Mouse (Mus musculus): ENCODE measurements at regions not wholly inside any gene's neighbourhood (a gene's known extent, or its start where the extent isn't known, plus 50 kb on each side); places are given as distances from the start of the nearest gene placed in this dataset.

DNA sequence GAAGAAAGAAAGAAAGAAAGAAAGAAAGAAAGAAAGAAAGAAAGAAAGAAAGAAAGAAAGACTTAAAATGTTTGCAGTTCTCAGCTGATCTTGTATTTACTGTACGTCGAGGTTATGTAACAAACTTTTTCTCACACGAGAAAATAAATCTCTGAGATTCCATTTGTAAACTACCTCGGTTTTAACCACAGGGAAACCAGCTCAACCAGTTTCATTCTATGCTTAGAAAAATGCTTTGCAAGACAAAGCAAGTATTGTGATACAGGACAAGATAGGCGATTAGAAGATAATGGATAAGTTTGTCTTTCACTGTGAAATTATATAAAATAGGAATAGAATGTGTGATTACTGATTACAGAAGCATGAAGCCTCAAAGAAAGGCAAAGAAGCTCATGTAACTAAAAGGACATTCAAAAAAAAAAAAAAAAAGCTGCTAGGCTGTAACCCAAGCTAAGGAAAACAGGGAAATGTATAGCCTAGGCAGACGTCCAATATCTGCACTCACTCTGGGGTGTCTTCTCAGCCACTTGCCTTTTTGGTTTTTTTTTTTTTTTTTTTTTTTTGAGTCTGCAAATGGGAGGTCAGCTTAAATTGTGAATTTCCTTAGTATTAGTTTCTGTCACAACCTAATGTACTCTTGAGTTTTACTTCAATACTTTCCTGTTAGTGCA is 368.3 kb downstream of the Efnb2 start:
- DNase-seq (ENCODE audit: low spot score) = no peak

DNA sequence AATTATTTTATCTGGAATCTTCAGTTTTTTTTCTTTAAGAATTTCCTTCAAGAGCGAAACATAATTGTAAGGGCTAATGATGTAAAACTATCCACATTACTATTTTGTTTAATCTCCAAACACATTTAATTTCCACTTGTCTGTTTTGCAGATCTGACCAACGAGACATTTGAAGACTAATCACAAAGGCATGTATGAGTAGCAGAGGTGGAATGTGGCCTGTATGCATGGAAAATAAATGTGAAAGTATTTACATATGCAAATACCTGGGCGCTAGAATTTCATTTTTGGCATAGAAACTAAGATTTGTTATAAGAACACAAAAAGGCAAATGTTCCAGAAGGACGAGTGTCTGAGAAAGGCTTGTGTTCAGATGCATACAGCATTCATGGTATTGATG is 375.2 kb downstream of the Efnb2 start:
- no peak for DNase-seq (ENCODE audit: low spot score)

DNA sequence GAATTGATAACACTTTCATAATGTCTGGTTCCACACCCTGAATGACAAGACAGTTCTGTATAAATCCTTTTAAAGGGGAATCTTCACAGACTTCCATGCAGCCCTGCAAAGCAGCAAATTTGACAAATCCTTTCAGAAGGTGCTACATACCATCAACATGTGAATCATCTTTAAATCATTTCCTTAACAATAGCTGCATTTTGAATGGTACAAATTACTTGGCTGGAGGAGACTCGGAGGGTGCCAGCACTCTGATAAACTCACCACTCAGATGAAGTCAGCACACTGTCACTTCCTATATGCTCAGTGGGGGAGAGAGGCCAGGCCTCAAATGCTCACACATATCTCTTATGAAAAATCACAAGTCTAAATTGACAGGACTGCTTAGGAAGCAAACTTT is 386.1 kb downstream of the Efnb2 start:
- no peak for DNase-seq (ENCODE audit: low spot score)

DNA sequence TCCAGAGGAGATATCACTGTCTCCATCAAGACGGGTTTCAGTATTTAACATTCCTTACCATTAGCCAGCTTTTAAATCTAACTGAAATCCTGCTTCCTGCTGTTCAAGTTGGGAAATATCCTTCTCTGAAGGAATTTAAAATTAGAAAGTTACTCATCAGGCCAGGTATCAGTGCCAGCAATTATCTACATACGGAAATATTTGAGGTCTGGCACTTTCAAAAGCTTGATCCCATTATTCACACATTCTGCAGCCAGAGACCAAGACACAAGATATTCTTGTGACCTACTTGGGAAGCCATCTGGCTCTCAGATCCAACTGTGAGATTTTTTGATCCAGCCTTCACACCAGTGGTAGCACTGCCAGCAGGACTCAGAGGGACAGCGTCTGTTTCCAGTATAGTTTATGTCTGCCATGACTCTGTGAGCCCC is 386.8 kb downstream of the Efnb2 start:
- no peak for DNase-seq (ENCODE audit: low spot score)

DNA sequence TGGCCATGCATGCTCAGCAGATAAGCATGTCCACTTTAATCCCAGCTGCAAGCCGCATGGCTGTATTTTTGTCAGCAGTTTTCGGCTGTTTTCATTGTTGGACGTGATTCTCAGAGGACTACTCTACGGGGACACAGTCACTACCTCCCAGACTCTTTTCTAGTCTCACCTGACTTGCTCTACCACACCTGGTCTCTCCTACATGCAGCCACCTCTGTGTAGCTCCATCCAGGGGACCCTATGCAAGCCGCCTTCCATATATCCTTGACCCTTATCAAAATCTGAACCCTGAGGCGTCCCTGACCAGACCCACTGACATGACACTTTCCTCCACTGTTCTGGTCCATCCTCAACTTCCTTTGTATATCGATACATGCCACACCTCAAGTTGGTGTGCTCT is 402.2 kb downstream of the Efnb2 start:
- DNase-seq (ENCODE audit: low spot score) = no peak

DNA sequence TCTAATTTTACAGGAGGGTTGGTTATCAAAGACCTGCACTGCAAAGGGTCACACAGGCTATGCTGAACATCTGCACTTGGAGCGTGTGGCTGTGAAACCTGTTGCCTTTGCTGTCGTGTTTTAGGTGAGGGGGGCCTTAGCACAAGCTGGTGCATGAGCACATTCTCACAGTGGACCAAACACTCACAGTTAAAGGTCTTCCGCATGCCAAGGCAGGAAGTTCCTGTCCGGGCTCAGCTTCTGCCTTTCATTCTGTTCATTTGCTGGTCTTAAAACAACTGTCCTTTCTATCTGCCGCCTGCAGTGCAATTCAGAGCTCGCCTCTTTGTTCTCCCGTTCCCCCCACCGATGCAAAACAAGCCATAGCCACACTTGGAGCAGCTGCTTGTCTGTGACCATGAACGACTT is 402.8 kb downstream of the Efnb2 start:
- no peak for DNase-seq (ENCODE audit: low spot score)

DNA sequence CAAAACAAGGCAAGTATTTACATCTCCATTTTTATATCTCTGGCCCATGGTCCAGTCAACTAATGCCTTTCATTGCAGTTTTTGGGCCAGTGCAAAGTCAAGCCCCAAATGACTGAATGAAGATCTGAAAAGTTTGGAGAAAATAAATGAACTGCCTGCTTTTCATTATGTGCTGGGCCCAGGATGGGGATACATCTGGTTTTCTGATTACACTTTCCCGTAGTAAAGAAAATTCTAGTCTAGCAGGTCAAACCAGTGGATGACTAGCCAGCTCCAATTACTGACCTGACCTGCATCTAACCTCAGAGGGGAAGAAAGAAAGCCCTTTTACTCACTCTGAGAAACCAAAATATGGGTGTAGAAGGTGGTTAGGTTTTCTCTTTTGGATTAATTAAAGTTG is 404.7 kb downstream of the Efnb2 start:
- no peak for DNase-seq (ENCODE audit: low spot score)

DNA sequence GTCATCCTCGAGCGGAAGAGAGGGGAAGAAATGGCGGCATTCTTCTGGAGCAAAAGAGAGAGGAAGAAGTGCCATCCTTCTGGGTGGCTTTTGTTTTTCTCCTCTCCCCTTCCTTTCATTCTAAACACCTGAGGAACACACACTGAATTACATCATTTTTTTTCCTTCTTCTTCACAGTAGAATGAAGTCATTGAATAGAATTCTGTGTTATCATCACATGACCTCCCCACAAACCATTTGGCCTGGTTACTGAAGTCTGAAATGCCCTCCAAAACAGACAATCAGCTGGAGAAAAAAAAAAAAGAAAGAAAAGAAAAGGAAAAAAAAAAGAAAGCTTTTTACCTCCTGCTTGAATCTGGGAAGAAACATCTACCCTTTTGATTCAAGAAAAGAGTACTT is 406.6 kb downstream of the Efnb2 start:
- DNase-seq (ENCODE audit: low spot score) = no peak

DNA sequence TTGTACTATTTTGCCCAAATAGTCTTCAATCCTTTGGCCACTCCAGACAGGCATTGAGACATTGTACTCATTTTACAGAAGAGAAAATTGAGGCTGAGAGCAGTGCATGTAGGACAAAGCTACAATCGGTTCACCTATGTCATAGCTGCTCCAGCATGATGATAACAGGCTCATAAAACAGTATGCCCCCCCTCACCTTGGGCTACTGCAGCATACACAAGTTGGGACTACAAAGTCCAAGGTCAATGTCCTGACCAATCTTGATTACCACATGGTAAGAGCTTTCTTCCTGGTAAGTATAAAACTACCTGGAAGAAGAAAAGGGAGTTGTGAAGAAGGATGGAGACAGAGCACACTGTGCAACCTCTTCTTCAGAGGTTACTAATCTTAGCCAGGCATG is 416.4 kb downstream of the Efnb2 start:
- DNase-seq (ENCODE audit: low spot score) = no peak

DNA sequence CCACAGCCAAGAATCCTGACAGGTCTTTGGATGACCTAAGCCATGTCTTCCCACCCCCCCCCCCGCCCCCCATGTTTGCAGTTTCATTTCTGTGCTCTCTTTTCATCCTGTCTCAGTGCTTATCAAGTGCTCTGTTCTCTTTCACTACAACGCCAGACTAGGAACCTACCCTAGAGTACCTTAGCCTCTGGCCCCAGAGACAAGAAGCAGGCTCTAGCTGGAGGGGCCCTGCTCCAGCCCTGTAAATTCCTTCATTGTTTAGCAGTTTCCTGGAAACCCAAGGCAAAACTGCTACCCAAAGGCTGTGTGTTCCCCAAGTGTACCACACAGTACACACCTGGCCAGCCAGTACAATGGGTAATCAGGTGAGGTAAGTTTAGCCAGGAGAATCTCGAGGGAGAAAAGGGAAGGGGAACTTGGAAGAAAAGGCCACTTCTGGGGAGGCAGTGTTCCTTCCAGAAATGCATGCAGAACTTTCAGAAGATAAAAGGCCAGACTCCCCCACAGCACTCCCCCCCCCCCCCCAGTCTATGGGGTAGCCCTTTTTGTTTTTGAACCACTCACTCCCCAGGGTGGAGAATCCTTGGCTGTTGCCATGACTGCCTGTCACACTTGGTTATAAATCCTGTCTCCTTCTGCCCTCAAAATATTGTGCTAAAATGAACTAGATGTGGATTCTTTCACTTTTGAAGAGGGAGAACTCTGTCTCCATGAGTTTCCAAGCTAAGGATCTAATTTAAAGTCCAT is 419.1 kb downstream of the Efnb2 start:
- no peak for DNase-seq (ENCODE audit: low spot score)

DNA sequence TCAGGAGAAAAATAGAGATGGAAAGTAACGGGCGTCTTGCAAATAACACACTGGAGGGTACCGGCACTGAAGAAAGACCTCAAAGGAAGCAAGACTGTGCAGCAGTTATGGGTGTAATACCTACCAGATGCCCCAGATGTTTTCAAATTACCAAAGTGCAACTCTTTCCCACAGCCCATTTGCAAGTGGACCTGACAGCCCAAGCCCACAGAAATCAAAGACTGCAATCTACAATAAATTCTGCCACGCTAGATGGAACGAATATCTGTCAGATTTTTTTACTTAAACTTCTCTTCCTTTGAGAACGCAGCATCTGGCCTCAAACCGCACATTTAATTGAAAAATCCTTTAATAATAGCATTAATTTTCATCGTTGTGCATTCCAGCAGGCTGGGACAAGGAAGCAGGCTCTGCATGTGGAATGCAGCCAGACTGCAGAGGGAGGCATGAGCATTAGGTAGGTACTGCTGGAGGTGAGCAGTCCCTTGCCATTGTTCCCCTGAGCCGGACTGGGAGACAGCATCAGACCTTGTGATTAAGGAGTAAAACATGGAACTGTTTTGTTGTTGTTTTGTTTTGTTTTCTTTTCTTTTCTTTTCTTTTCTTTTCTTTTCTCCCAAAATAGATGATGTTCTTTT is 419.9 kb downstream of the Efnb2 start:
- DNase-seq (ENCODE audit: low spot score) = no peak

DNA sequence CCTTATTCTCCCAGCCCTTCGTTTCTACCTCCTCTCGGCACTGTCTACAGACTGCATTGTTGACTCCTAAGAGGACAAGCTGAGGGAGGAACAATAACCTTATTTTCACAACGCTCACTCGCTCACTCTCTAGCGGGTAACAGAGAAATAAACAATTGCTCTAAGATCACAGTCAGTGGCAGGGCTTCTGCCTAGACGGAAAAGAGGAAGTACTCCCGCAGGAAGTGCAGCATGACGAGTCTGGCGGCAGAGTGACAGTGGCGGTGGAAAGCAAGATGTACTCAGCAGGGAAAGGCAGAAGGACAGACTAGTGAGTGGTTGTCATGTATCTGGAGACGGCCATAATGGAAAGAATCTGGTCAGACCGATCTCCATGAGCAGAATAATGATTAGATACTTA is 421.6 kb downstream of the Efnb2 start:
- DNase-seq (ENCODE audit: low spot score) = no peak

DNA sequence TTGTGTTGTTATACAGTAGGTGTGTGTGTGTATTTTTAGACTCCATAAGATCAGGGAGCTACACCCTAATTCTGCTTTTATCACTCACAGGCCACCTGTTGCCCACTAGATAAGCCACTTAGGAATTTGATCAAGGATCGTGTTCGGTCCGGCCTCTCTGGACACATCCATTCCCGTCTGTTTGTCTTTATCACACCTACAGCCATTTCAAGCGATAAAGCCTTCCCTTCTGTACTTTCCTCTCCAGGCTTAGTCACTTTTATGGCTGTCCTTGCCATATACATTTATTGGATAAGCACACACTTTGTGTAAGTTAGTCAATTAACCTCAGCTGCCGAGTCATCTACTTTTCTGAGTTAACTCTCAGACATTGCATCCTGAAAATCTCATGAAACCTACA is 423.0 kb downstream of the Efnb2 start:
- no peak for DNase-seq (ENCODE audit: low spot score)

DNA sequence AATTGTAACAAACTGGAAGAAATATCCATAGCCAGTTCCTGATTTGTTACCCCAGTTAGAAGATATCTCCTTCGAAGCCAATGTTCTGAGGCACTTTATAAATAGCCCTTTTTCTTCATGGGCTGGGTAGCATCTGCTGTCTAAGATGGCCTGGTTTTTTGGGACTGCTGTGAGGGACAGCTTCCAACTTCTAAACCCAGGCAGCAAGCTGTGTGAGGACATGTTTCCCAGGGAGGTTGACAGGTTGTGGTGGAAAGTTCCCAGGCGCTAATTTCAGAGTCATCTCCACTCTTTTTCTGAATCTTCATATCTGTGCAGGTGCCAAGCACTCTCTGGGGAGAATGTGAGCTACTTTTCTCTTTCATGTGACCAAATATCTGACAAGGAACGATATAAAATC is 427.4 kb downstream of the Efnb2 start:
- DNase-seq (ENCODE audit: low spot score) = no peak

DNA sequence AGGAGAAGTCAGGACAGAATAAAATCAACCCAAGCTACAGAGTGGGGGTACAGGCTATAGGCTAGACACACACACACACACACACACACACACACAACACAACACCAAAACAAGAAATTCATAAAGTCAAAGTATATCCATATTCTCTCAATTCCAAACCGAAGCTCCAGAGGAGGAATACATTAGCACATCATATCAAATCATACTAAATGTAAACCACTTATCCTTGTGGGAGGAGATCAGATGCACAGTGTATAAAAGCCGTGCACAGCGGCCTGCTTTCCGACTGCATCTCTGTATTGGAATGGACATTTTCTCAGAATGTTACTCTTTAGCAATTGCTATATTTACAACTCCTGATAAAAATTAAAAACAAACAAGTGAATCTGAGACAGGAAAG is 427.9 kb downstream of the Efnb2 start:
- DNase-seq (ENCODE audit: low spot score) = no peak

DNA sequence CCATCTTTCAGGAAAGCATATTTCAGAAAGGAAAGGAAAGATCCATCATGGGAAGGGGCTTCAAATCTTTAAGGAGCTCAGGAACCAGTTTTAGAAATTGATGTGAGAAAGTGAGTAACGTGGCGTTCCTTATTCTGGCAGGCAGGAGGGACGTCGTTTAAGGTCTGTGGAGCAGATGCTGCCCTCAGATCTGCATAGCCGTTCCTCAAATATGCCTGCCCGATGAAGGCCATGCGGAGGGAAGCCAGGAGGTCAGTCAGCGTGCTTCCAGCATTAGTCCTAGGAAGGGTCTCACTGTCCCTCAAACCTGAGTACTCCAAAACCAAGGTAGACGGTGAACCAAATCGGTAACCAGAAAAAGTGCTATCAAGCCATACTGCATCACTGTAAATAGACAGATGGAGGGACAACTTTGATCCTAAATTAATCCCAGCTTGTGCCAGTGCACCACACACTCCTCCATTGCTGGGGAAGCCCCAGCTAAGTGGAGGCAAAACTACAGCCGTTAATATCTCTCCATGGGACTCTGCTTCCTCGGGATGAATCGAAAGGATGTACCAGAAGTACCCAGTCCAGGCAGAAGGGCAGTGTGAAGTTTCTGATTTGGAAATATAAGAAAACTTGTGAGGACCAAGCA is 428.9 kb downstream of the Efnb2 start:
- no peak for DNase-seq (ENCODE audit: low spot score)

DNA sequence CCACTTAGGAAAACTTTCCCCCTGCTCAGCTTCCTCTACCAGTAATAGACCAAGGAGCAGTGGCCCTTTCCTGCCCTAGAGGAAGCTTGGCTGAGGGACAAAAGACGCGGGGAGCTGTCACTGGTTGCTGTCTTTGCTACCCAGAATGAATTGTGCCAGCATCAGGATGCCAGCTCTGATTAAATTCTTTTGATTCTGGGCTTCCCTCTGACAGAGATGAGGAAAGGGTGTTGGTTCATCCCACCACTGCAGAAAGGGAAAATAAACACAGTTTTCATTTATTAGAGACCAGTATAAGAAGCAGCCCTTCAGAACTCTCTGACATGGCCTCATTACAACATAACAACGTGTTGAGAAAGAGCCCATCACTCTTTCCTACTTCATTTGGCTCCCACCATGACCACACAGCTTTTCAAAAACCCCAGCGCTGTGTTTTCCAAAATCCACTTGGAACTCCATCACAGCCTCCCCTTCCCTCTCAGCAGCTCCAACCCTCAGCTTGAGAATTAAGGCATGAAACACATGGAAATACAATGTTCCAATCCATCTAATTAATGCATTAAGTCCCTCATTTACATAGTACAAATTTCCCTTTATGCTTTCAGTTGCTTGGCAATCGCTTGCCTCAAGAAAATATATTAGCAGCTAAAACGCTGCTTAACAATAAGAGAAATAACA is 429.6 kb downstream of the Efnb2 start:
- DNase-seq (ENCODE audit: low spot score) = no peak

DNA sequence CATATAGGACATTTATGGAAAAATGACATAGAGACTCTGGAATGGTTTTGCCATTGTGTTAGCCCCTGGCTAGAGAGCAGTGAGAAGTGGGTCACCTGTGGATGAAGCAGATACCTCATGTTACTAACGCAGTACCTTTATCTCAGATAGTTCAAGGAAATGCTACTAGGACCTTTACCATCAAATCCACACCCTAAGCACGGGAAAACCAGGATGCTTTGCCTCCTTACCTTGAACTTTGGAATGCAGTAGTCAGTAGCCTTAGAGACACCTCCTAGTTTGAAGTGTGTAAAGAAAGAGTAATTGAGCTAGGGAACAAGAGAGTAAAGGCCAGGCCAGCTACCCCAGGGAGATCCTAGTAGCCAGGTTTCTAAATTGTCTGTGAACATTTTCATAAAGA is 435.0 kb downstream of the Efnb2 start:
- DNase-seq (ENCODE audit: low spot score) = no peak

DNA sequence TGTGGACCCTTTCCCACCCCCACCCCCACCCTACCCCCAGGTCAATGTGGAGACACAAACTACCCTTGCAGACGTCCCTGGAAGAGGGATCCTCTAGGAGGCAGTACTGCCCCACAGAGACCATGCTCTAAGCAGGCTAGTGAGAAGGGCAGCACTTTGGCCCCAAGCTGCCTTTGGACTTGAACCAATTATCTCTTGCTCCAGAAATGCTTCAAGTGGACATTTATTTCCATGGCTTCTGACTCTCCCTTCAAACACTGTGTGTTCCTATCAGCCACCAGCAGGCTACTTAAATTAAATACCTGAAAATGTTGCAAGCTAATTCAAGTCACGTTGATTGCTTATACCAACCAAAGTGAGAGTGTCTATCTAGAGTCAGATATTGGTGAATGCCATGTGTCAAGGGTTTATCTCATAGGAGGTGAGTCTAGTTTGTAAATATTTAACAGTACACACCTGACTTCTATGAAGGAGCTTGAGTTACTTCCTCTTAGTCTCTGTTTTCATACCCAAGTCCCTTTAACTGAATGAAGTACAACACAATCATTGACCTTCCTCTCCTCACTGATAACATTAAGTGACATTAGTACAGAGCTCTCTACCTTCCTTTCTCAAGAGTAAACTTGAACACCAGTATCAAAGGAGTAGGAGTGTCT is 435.7 kb downstream of the Efnb2 start:
- DNase-seq (ENCODE audit: low spot score) = no peak

DNA sequence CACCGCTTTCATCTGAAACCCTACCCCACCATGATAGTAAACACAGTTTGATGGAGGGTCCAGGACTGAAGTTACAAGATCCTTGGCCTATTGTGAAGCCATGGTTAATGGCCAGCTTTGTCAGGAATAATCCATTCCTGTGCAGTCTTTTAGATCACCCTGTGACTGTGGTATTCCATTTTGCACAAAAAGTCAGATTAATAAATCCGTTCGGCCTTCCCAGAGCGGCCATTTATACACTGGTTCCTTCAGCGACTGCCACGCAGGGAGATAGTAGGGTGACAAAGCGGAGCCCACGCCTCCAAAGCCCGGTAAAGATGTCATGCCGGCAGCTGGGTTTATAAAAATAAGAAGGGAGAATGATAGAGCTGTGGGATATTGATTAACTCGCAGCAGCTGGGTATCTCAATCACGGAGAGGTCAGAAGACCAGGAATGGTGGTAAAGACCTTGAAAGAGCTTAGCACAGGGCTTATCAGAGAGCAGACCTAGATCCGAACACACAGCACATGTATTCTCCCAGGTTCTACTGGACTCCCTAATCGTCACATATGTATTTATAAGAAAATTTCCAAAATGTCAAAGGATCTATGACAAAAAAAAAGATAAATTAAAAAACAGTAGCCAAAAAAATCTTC is 440.5 kb downstream of the Efnb2 start:
- DNase-seq (ENCODE audit: low spot score) = no peak
